Mouse (Mus musculus) liver, postnatal 0 days (tissue): Measurements from ENCODE around the gene Hacd2.
A peak's percentile ranks its signal among the peaks of the same experiment; 100 is the strongest.

Experiments used
- CTCF ChIP-seq: sonication (generic); IDR thresholded peaks from 2 replicates; pipeline ENCODE4 v1.5.1; 2016; ENCODE audit warnings: antibody characterized with exemption, low read depth
- EP300 ChIP-seq: IDR thresholded peaks from 2 replicates; pipeline ENCODE4 v1.6.1; 2016; ENCODE audit warnings: antibody characterized with exemption, low read depth, mild to moderate bottlenecking

DNA sequence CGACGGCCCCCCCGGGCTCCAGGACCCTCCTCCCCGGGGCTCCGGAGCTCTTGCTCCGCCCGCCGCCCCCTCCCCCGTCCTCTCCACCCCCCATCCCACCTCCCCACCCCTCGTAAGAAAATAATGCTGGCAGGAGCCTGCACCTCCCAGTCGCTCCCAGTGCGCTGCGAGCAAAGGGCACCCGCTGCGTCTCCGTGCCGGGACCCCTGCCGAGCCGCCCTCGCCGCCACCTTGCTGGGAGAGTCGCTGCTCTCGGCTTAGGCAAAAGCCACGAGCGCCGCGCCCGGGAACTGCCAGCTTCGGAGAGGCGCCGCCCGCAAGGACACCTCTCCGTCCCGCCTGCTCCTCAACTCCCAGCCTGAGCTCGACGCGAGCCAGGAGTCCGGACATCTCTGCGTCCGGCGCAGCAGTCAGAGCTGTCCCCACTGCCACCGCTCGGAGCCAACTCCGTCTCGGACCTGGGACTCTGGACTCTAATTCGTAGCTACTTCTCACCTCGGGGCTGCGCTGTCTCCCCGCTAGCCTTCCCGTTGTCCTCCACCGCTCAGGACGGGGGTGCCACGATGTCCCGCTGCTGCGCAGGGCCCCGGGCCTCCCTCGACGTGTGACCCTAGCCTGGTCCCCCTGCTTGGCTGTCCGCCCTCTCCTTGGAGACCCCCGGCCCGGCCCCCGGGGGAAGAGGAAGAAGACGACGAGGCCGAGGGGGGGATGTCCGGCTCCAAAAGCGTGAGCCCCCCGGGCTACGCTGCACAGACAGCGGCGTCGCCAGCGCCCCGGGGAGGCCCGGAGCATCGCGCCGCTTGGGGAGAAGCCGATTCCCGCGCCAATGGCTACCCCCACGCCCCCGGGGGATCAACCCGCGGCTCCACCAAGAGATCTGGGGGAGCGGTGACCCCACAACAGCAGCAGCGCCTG is 133.4 kb downstream of the Hacd2 start:
- TF ChIP-seq CTCF (peak; percentile 29), EP300 (no peak)
